In genomic region chr6:36405139-36405538, GRCm38 (mm10) we compare ENCODE assay signal across 16 mouse cellular contexts. TPM values are rescaled to one million over a fixed set of nuclear protein-coding genes. Genes with fewer than 3 reads are reported as not detected.
A peak's percentile ranks its signal among the peaks of the same experiment; 100 is the strongest.
DNase-seq lines count a peak whose midpoint lies in the region; ATAC-seq and TF ChIP-seq lines count a peak whose summit lies in the region.
"Had no signal": no experiment of that assay in that cellular context is flagged by ENCODE, and none has a peak within 500 bp of the region (broad histone marks: within the 10 kb centered on the region; RNA-seq: fewer than 3 reads in every experiment).

No protein-coding gene starts in this region.

- WGBS in kidney, postnatal 0 days, result 62% methylated on average over 5 of the region's 5 CpGs
- 67% methylated on average over 5 of the region's 5 CpGs for WGBS in intestine, embryonic 15.5 days
- WGBS in forebrain, embryonic 10.5 days, result 77% methylated on average over 5 of the region's 5 CpGs

- no peak for TF ChIP-seq CTCF in kidney, postnatal 0 days (IDR thresholded peaks at IDR 0.05; ENCODE audit: low read depth)

- no peak overlapping the region for H3K4me3 ChIP-seq in kidney, postnatal 0 days (replicated peaks; ENCODE audit: low read depth, low read length)
- H3K4me3 ChIP-seq in intestine, embryonic 15.5 days (replicated peaks), result no peak overlapping the region
- no peak overlapping the region for H3K4me3 ChIP-seq in forebrain, embryonic 10.5 days
- H3K4me3 ChIP-seq: liver, embryonic 15.5 days; neural tube, embryonic 13.5 days had no signal

- H3K36me3 ChIP-seq in kidney, postnatal 0 days (ENCODE audit: insufficient read depth, low read length), result no peaks in the 10 kb centered on the region
- no peaks in the 10 kb centered on the region for H3K36me3 ChIP-seq in intestine, embryonic 15.5 days
- no peaks in the 10 kb centered on the region for H3K36me3 ChIP-seq in forebrain, embryonic 10.5 days (replicated peaks)
- H3K36me3 ChIP-seq: liver, embryonic 15.5 days; neural tube, embryonic 13.5 days had no signal

- intact Hi-C loops in heart, postnatal 10 days (cut with DNase I), result loop anchor here (2.0 kb wide), 1 partner anchor 50 kb away; no protein-coding TSS in a partner anchor

- no peak overlapping the region for H3K27ac ChIP-seq in kidney, postnatal 0 days
- H3K27ac ChIP-seq in intestine, embryonic 15.5 days, result no peak overlapping the region
- no peak overlapping the region for H3K27ac ChIP-seq in forebrain, embryonic 10.5 days
- H3K27ac ChIP-seq: liver, embryonic 15.5 days; neural tube, embryonic 13.5 days had no signal

- DNase-seq in kidney, postnatal 0 days (ENCODE audit: low spot score), result peak; percentile 36
- no peak for DNase-seq in kidney, adult 18-20 months
- DNase-seq in heart, adult 9 months (ENCODE audit: low spot score in 2 of 2), result peak; percentile 80 to 81
- peak; percentile 78 to 82 for DNase-seq in heart, postnatal 10 days
- peak; percentile 82 for DNase-seq in lung, postnatal 25 days (ENCODE audit: low spot score)
- DNase-seq in forebrain, embryonic 10.5 days (ENCODE audit: extremely low spot score, low spot score), result no peak
- DNase-seq: cerebellum, adult 9-10 months; embryo, embryonic 11 days; forebrain, postnatal 0 days; layer of hippocampus, adult 9-11 months; midbrain, embryonic 14.5 days; retina, postnatal 1 day had no signal

- no peak for ATAC-seq in kidney, postnatal 0 days (replicated peaks; ENCODE audit: low FRiP score, low read depth)
- no peak for ATAC-seq in intestine, embryonic 15.5 days
- ATAC-seq: forebrain, postnatal 0 days had no signal

- H3K9me3 ChIP-seq in kidney, postnatal 0 days (replicated peaks; ENCODE audit: low read length), result no peaks in the 10 kb centered on the region
- no peaks in the 10 kb centered on the region for H3K9me3 ChIP-seq in intestine, embryonic 15.5 days
- H3K9me3 ChIP-seq in forebrain, embryonic 10.5 days, result no peaks in the 10 kb centered on the region
- H3K9me3 ChIP-seq: liver, embryonic 15.5 days; neural tube, embryonic 13.5 days had no signal

- no peaks in the 10 kb centered on the region for H3K27me3 ChIP-seq in kidney, postnatal 0 days (ENCODE audit: insufficient read depth, low read length)
- H3K27me3 ChIP-seq in intestine, embryonic 15.5 days (replicated peaks), result no peaks in the 10 kb centered on the region
- H3K27me3 ChIP-seq in forebrain, embryonic 10.5 days (ENCODE audit: poor library complexity, severe bottlenecking), result no peaks in the 10 kb centered on the region
- H3K27me3 ChIP-seq: liver, embryonic 15.5 days; neural tube, embryonic 13.5 days had no signal

- H3K9ac ChIP-seq in kidney, postnatal 0 days (ENCODE audit: low read depth, low read length), result no peak overlapping the region
- no peak overlapping the region for H3K9ac ChIP-seq in intestine, embryonic 15.5 days
- H3K9ac ChIP-seq: forebrain, postnatal 0 days; liver, embryonic 15.5 days; neural tube, embryonic 13.5 days had no signal

- no peaks in the 10 kb centered on the region for H3K4me1 ChIP-seq in kidney, postnatal 0 days (replicated peaks; ENCODE audit: insufficient read depth, low read length)
- no peaks in the 10 kb centered on the region for H3K4me1 ChIP-seq in intestine, embryonic 15.5 days (replicated peaks)
- no peaks in the 10 kb centered on the region for H3K4me1 ChIP-seq in forebrain, embryonic 10.5 days
- H3K4me1 ChIP-seq: liver, embryonic 15.5 days; neural tube, embryonic 13.5 days had no signal

- no peak overlapping the region for H3K4me2 ChIP-seq in kidney, postnatal 0 days (ENCODE audit: low read length)
- no peak overlapping the region for H3K4me2 ChIP-seq in intestine, embryonic 15.5 days (replicated peaks)
- H3K4me2 ChIP-seq: liver, embryonic 15.5 days; neural tube, embryonic 13.5 days had no signal

RNA-seq across cellular contexts. Expression of gene Chrm2, which starts 17.3 kb away (rescaled TPM):
- 0.03 and 0.04 TPM in 2 replicates for polyA plus RNA-seq in kidney, postnatal 0 days (2015; fragmentation: Nextera tagmentation; extraction: Ambion mirVana)
- total RNA-seq in heart, postnatal 10 days (2021), result 10 to 100 TPM; 38.3 to 41.1 TPM
- 15.5 and 18.2 TPM in 2 replicates for polyA plus RNA-seq in intestine, embryonic 15.5 days (2015; fragmentation: Nextera tagmentation; extraction: Ambion mirVana)
- polyA plus RNA-seq in forebrain, embryonic 10.5 days (2016; fragmentation: Nextera tagmentation; extraction: Ambion mirVana), result 0.05 TPM in 1 of 2 replicates, not detected in the other
- total RNA-seq: granulocyte monocyte progenitor cell, adult 5-6 weeks had no signal

Comparison
In these comparisons a context has a peak if more than half of its experiments do, and no peak if none do; other contexts are left out.
1. DNase-seq: peak in kidney, postnatal 0 days (single experiment), heart, adult 9 months (2 of 2), heart, postnatal 10 days (2 of 2) and lung, postnatal 25 days (single experiment); none in kidney, adult 18-20 months (single experiment) and forebrain, embryonic 10.5 days (single experiment).
2. RNA of gene Chrm2, which starts 17.3 kb away (polyA plus RNA-seq): 15.5 to 18.2 TPM in intestine, embryonic 15.5 days; 0.05 TPM in forebrain, embryonic 10.5 days and 0.03 to 0.04 TPM in kidney, postnatal 0 days; every median in the first group is over 10 times any median in the second.